Mouse (Mus musculus): ENCODE measurements around the gene Tgfbr3.

DNA sequence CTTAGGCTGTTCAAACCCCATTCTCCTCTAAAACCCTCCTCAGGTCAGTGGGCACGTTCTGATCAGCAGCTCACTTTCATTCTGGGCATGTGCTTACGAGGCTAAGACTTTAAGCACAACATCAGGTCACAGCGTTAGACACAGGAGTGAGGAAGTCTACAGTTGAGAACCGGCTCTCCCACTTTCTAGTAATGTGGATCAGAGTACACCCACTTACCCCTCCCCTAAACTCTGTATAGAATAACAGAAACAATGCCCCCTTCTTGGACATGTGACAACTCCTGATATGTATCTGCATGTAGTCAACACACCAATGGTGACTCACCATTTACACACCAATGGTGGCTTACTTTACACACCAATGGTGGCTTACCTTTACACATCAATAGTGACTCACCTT is 136.4 kb downstream of the Tgfbr3 start:
- TF ChIP-seq EP300 (IDR thresholded peaks at IDR 0.05; ENCODE audit: low read depth) (no peak), CTCF (IDR thresholded peaks at IDR 0.05; ENCODE audit: low read depth) (no peak)
